Mouse (Mus musculus) c-Kit-positive CD71-negative TER-119-negative erythroid progenitor cells, embryonic 14.5 days (primary cell): ENCODE data around the gene 2010003K11Rik.
"Not testable (repeated sequence)": the region's sequence is repeated elsewhere in the genome, so short reads cannot be mapped to it uniquely, and the experiment has no call there.

Source experiments
- DNase-seq: peaks from one replicate; pipeline ENCODE4 v3.0.0-alpha.2; 2013; ENCODE audit warnings: low read depth

Gene 2010003K11Rik

GRCm38 (mm10) chr19:4456227-4456626 lies 42.2 kb downstream of the 2010003K11Rik start:
- peak; percentile 50 for DNase-seq

GRCm38 (mm10) chr19:4455071-4455800 lies 43.1 kb downstream of the 2010003K11Rik start:
- DNase-seq = no peak

GRCm38 (mm10) chr19:4454040-4454439 lies 44.3 kb downstream of the 2010003K11Rik start:
- DNase-seq = not testable (repeated sequence)

GRCm38 (mm10) chr19:4452525-4452924 lies 45.9 kb downstream of the 2010003K11Rik start:
- DNase-seq = no peak

- DNase-seq = no peak
These were observed 46.4 kb downstream of the 2010003K11Rik start for GRCm38 (mm10) chr19:4451965-4452364.

GRCm38 (mm10) chr19:4451098-4451497 lies 47.3 kb downstream of the 2010003K11Rik start:
- DNase-seq = no peak

- no peak for DNase-seq
These were observed 47.7 kb downstream of the 2010003K11Rik start for GRCm38 (mm10) chr19:4450666-4451065.

- no peak for DNase-seq
These were observed 49.2 kb downstream of the 2010003K11Rik start for GRCm38 (mm10) chr19:4449230-4449629.

- no peak for DNase-seq
These were observed 50.9 kb downstream of the 2010003K11Rik start for GRCm38 (mm10) chr19:4447445-4447844.
